Mouse (Mus musculus): ENCODE measurements around the gene Atg3.

Gene Atg3
- long read RNA-seq, experiment 1, transcript Atg3-201 (12 exons, 2,057 nt): major isoform, 82 of 100 reads
- long read RNA-seq, experiment 1, partial matches to known transcripts: 8 of 100 reads
- long read RNA-seq, experiment 1, other reads (novel, unspliced or antisense): 10 of 100 reads
- long read RNA-seq, experiment 2, transcript Atg3-201 (12 exons, 2,057 nt): major isoform, 103 of 112 reads
- long read RNA-seq, experiment 2, partial matches to known transcripts: 4 of 112 reads
- long read RNA-seq, experiment 2, other reads (novel, unspliced or antisense): 5 of 112 reads

DNA sequence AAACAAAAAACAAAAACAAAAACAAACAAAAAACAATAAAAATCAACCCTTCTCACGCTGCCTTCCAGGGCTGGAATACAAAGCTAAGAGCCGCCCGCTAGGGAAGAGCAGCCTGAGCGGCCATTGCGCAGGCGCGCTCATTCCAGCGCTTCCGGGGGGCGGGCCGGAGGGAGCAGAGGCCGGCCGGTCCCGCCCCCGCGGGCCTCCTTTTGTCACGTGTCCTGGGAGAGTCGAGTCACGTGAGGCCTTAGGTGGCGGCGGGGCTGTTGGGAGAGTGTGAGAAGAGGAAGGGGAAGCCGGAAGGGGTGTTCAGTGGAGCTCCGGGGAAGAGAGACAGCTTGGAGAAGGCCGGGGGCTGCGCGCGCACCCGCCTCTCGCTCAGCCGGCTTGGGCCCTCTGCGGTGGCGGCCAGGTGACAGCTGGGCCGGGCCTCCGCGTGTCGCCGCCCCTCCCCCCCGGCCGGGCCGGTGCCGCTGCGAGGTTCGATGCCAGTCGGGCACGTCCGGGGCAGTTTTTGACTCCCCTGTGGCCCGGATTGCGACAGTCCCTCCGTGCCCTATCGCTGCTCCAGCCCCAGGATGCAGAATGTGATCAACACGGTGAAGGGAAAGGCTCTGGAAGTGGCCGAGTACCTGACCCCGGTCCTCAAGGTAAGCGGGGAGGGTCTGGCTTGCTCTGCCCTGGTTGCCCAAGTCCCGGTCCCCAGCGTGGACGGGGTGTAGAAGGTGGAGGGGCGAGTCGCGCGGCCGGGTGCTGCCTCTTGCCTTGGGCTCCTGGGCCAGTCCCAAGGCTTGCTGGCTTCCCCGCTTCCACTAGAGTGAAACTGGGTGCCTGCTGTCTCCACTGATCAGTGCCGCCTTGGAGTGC lies at the start of gene Atg3, which contains the start of gene Slc35a5:
Gene Atg3 (plus strand): TSS at position 264 of the 867 bp plus-strand sequence.
Gene Slc35a5 (minus strand): TSS at position 185 of the 867 bp plus-strand sequence.
- intact Hi-C loops (cut with DNase I): no loop called here

DNA sequence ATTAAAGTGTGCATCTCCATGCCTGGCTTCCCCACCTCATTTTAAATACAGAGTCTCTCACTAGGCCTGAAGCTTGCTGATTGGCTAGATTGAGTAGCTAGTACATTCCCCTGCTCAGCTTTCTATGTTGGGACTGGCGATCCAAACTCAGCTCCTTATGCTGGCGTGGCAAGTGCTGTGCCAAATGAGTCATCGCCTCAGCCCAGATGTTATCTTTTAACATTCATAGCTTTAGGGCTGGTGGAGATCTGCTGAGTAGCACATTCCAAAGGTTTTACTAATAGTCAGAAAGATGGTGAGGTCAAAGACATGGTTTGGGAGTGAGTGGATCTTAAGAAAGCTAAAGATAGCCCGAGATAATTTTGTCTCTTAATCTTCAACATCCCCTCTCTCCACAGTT lies 48.1 kb upstream of the Atg3 start:
- intact Hi-C loops (cut with DNase I): no loop called here

DNA sequence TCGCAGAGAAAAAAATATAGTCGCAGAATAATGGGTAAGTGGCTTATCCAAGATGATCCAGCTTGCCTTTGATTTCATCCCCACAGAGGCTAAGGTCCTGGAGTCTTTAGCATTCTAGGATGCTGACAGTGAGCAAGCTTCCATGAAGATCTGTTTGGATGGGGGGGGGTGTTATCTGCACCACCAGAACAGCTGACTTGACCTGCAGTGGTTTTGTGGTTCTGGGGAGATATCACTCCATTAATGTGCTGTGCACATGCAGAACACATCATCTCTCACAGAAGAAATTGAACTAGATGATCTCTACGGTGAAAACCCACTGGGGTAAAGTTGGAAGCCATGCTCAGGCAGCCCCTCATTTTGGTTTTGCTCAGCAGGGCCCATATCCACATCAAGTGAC lies 41.4 kb upstream of the Atg3 start:
- intact Hi-C loops (cut with DNase I): no loop called here

DNA sequence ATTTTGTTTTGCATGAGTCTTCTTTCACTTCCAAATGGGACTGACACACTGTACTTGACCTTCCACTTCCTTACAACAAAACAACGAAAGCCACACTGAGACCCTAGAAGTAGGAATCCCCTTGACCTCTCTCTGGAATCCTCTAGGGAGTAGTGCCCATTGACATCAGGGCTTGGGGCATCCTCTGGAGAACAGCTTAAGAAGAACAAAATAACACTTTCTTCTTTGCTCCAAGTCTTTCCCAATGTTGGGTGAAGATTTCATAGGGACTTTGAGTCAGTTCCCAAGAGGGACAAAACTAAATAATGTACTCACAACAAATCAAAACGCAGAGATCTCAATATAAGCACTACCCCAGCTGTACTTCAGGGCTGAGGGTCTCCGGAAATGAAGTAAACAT lies 39.8 kb upstream of the Atg3 start:
- intact Hi-C loops (cut with DNase I): no loop called here

DNA sequence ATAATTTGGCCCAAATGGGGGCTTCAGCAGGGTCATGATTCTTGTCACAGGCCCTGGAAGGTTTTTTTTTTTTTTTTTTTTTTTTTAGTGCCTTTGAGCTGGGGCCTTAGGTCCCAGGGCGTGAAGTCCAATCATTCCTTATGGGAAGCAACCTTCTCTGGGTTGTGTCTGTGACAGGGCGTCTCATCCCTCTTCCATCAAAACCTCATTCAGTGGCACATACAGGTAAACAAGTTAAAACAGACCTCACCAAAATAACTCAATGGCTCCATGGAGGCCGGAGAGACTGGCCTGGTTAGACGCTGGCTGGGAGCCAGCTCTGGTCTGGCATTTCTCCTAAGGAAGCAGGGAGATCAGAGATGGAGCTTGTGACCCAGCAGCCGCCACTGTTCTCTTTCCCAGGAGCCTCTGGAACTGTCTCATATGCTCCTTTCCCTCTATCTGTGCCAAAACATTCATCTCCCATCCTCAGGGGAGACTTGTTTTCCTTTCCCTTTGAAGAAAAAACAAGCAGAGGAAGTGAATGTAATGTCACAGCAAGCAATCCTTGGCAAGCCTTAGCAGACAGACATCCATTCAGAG lies 37.6 kb upstream of the Atg3 start:
- intact Hi-C loops (cut with DNase I): loop anchor here (10.0 kb wide), 1 partner anchor 356 kb away; the partner anchor contains the start of gene Cd200r1

DNA sequence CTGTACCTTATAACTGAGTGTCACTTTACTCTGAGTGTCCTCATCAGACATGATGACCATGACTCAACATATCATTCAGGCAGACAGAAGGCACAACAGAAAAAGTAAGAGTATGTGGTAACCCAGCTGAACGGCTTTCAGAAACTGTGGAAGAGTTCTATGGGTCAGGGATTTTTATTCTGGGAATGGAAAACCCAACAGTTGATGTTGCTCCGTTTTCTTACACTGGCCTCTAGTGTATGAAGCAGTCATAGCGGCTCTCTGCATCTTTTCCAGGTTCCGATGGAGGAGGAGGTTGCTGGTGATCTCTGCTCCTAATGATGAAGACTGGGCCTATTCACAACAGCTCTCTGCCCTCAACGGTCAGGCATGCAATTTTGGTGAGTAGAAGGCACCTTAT lies 36.0 kb upstream of the Atg3 start:
- intact Hi-C loops (cut with DNase I): loop anchor here (10.0 kb wide), 1 partner anchor 358 kb away; the partner anchor contains the start of gene Cd200r1

DNA sequence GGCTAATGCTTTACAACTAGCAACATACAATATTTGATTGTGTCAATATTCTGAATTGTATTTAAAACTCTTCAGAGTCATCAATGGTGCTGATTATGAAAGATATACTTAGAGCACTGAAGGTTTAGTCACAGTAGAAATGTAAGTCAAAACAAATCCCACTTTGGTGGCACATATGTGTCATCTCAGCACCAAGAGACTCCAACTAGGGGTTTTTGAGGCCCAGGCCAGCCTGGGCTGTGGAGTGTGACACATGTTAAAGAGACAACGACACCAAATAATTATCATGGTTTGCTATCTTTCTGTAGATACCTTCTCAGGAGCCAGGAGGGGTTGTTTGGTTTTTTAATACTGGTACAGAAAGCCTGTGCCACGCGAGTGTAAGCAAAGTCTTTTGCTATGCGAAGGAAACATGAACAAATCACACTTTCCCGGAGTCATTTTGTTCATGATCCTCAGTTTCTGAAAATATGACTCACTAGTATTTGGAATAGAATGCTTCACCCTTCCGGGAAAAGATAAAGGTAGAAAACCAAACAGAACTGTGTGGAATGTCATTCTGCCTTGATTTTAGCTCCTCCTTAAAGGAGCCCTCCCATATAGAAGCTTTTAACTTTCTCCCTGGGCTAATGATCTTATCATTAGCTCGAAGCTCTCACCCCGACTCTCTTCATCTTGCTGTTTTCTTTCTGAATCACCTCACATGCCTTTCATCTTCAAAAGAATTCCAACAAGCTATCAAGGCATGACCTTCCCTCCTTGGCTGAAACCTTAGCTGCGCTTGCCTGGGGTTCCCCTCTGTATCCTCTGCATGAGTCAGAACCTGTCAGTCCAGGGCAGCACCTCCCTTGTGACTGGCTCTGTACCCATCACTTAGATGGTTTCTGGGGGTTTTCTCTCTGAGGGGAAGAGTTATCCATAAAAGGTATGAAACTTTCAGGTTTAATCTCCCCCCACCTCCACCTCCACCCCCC lies 34.1 kb upstream of the Atg3 start:
- intact Hi-C loops (cut with DNase I): loop anchor here (10.0 kb wide), 1 partner anchor 360 kb away; the partner anchor contains the start of gene Cd200r1

DNA sequence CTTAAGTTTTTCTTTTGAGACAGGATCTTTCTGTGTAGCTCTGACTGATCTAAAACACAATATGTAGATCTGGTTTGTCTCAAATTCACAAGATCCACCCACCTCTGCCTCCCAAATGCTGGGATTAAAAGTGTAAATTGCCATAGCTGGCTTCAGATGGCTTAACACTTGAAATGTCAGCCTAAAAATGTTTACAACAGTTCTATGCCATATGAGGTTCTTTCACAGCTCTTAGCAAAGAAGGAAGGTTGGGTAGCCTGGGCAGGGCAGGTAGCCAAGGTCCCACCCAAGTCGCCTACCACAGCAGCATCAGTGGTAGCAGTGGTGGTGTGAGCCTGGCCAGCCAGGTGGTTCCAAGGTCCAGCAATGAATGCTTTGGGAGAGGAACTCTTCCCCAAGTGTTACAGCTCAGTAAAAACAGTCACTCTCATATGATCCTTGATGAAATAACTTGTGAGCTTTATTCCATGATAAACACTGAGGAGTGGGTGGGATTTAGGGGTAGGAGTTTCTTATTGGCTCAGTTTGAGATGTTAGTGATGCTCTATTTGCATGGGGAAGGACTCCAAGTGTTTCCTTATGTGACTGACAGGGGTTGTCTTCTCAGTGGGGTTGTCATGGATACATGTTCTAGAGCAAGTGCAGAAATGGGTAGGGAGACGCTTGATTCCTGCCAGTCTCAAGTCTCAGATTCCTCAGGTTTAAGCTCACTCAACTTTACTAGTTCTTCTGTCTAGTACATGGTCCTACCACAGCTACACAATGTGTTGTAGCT lies 30.5 kb upstream of the Atg3 start:
- intact Hi-C loops (cut with DNase I): loop anchor here (10.0 kb wide), 1 partner anchor 363 kb away; the partner anchor contains the start of gene Cd200r1

DNA sequence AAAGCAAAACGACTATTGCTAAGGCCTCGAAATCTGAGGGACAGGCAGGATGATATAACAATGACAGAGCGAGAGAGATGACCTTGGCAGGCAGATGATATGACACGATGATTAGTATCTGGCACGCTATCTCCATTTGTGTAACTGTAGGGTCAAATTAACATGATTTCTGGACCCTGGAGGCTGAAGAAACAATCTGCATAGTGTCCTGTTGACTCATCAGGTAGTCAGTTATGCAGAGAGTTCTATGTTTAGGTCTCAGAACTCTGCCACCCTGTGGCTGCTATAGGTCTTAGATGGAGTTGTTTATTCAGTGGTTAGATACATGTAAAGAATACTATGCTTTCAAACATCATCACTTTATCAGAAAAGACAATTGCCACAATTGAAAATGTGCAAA lies 16.9 kb upstream of the Atg3 start:
- intact Hi-C loops (cut with DNase I): no loop called here

DNA sequence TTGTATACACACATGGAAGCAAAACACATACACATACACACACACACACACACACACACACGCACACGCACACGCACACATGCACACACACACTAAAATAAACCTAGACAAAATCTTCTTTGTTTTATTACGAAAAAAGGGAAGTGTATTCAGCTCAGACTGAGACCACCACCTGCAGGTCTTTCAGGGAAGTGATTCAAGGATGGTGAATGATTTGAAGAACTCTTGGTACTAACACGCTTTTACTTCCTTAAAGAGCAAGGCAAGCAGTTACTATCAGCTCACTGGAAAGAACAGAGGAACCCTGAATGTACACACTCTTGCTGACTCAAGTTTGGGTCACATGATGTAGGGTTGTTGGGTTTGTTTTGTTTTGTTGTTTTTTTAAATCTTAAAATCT lies 16.0 kb upstream of the Atg3 start:
- intact Hi-C loops (cut with DNase I): no loop called here

DNA sequence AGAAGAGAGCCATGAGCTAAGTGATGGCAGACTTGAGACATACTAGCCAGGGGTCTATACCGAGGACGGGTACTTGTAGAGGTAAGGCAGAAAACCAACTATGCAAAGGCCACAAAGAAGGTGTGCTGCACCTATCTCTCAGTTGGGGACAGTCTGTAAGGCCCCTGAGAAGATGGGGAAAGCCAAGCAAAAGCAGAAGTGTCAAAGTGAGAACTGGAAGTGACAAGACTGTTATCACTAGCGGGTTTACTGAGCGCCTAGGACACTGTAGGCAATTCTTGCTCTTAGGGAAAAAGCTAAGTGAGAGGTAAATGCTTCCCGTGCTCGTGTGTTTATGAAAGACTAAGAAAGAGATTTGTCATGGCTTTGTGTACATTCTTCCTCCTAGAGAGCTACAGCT lies 13.5 kb upstream of the Atg3 start:
- intact Hi-C loops (cut with DNase I): no loop called here

DNA sequence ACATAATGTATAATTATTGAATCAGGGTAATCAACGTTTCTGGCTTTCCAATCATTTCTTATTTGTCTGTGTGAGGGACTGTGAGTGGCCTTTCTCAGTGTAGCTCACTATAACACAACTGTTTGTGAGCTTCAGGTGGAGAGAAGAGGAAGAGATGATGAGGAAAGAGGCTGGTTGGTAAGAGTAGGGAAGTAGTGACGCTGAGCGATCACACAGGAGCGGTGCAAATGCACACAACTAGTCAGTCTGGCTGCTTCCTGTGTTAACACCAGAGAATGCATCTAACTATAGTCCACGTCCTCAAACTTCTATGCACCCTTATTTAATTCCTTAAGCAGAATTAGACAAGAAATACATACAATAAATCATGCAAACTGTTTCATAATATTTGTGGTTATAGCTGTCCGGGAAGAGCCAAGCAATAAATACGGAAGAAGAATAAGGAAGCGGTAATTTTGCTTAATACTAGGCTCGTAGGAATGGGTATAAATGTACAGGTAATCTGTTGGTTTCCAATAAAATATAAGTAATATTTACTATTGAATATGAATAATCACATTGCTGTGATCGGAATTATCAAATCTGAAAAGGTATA lies 10.0 kb upstream of the Atg3 start:
- intact Hi-C loops (cut with DNase I): no loop called here

DNA sequence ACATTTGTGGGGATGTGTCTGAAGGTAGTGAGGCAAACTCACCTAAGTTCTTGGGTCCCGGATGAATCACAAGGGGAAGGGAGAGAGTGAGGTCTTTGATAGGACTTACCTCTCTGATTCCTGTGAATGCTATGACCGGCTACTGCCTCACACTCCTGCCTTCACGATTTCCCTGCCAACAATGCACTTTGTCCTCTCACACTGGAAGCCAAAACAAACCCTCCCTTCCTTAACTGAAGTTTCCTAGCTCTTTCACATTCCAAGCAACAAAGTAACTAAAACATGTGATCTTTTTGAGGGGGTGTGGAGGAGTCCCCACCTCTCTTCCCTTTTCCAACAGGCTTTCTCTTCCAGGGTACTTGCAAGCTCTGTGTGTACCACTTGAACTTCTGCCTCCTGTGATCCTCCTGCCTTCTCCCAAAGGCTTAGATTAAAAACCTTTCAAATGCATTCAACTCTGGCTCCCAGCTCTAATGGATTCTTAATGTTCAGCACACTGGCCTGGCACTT lies 3.8 kb upstream of the Atg3 start:
- intact Hi-C loops (cut with DNase I): no loop called here

DNA sequence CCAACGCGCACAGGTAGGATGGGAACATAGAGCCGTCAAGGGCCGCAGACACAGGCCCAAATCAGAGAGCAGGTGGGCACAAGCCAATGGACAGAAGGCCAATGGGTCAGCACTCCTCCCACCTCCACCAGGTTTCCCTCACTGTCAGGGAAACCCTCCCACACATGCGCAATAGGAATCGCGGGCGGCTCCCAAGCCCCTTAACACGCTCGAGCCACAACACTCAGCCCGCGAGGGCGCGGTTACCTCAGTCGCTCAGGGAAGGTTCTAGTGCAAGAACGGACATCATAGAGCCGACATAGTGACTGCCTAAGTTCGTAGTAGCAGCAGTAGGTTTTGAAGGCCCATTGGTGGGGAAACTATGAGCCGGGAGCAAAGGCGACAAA lies 456 bp upstream of the Atg3 start:
- intact Hi-C loops (cut with DNase I): no loop called here

DNA sequence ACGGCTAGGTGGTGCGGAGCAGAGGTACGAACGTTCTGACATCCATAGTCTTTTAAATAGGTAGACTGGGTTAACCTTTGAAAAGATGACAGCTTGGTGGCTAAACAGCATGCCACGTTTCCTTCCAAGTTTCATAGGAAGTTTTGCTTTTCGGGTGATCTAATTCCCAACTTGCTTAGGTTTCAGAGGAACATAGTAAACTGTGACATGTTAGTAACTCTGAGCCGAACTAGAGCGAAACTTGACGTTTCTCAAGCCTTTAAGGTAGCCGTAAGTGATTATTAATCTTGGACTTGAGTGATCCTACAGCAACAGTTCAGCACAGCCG lies 768 bp downstream of the Atg3 start:
- intact Hi-C loops (cut with DNase I): no loop called here

DNA sequence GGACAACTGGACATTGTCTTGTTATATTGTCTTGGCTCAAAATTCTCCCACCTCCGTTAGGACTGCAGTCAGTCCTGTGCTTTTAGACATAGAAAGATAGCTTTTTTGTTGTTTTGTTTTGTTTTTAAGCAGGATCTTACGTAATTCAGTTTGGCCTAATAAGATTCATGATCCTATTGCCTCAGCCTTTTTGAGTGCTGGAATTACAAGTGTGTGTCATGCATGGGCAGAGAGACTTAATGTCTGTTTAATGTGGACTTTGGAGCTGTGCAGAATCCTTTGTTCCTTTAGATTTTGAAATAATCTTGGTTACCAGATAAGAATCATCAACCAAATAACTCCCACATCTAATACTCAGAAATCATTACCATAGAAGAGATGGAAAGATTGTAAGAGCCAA lies 20.0 kb downstream of the Atg3 start:
- intact Hi-C loops (cut with DNase I): no loop called here

DNA sequence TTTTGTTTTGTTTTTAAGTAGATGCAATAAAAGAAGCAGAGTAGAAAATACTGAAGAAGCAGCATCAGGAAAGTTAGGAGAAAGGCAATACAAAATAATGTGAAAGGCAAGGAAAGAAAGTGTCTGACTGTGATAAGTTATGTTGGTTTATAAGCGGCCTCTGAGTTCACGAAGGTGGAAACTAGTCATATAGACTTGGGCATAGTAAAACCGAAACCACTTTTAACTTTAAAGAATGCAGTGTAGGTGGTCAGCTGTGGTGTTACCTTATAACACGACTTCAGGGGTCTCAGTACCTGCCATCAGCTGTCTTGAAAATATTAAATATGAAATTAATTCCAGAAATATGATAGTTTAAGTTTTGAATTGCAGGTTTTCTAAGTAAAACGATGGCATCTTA lies 23.2 kb downstream of the Atg3 start:
- intact Hi-C loops (cut with DNase I): no loop called here

DNA sequence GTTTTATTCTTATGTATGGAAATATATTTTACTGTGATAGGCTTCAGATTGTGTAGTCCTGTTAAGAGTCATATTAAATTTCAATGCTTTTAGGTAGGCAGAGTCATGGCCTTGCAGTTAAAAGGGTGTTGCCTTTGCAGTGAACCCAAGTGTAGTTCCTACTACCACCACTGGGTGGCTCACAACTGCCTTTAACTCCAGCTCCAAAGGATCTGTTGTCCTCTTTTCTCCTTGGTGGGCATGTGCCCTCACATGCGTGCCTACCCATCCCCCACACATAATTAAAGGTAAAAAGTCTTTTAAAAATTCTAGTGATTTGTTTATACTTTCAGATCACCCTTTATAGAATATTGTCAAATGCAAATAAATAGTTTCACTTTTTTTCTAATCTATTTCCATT lies 34.0 kb downstream of the Atg3 start:
- intact Hi-C loops (cut with DNase I): loop anchor here (5.0 kb wide), 1 partner anchor 440 kb away; no protein-coding TSS in a partner anchor

DNA sequence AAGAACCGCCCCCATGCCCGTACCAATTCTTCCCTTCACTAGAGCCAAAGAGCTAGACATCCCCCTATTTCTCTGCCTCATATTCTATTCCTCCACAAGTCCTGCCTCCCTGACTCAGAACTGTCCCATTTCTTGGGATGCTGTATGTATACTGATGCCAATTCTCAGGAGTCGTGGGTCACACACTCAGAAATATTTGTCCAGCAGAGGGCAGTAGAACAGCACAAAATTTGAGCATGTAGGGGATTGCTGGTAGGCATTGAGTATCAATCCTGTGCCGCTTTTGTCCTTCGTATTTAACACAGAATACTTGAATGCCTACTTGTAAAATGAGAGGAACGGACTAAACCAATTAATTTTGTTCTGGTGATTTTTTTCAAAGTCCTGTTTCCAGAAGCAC lies 38.2 kb downstream of the Atg3 start:
- intact Hi-C loops (cut with DNase I): loop anchor here (5.0 kb wide), 2 partner anchors 215 to 410 kb away; no protein-coding TSS in a partner anchor
